Mouse (Mus musculus): ENCODE measurements at regions not wholly inside any gene's neighbourhood (a gene's known extent, or its start where the extent isn't known, plus 50 kb on each side); places are given as distances from the start of the nearest gene placed in this dataset.

- Histone ChIP-seq H3K4me3 (ENCODE audit: low read length) (no peak overlapping the region), H3K9me3 (ENCODE audit: control insufficient read depth, low read length) (no peaks in the 10 kb centered on the region), H3K4me1 (ENCODE audit: control insufficient read depth, insufficient read depth, low read length) (no peaks in the 10 kb centered on the region), H3K9ac (ENCODE audit: low read depth, low read length) (no peak overlapping the region), H3K4me2 (ENCODE audit: low read depth, low read length) (no peak overlapping the region), H3K36me3 (ENCODE audit: control insufficient read depth, insufficient read depth, low read length) (no peaks in the 10 kb centered on the region), H3K27ac (ENCODE audit: low read length) (no peak overlapping the region), H3K27me3 (replicated peaks; ENCODE audit: control insufficient read depth, insufficient read depth, low read length) (no peaks in the 10 kb centered on the region)
- no peak for ATAC-seq
- 78% methylated on average over 9 of the region's 9 CpGs for WGBS
Measured at GRCm38 (mm10) chr16:5829071-5829470, 56.1 kb upstream of the Rbfox1 start.

GRCm38 (mm10) chr16:5823316-5823715, 61.8 kb upstream of the Rbfox1 start:
- no peak for ATAC-seq
- no peaks in the 10 kb centered on the region for H3K9me3 ChIP-seq (ENCODE audit: control insufficient read depth, low read length)
- WGBS: 32% methylated on average over 1 of the region's 1 CpGs

GRCm38 (mm10) chr16:5817166-5817565, 68.0 kb upstream of the Rbfox1 start:
- Histone ChIP-seq H3K27ac (ENCODE audit: low read length) (no peak overlapping the region), H3K4me2 (ENCODE audit: low read depth, low read length) (no peak overlapping the region), H3K4me1 (ENCODE audit: control insufficient read depth, insufficient read depth, low read length) (no peaks in the 10 kb centered on the region), H3K9me3 (ENCODE audit: control insufficient read depth, low read length) (no peaks in the 10 kb centered on the region), H3K4me3 (ENCODE audit: low read length) (no peak overlapping the region), H3K9ac (ENCODE audit: low read depth, low read length) (no peak overlapping the region), H3K36me3 (ENCODE audit: control insufficient read depth, insufficient read depth, low read length) (no peaks in the 10 kb centered on the region), H3K27me3 (replicated peaks; ENCODE audit: control insufficient read depth, insufficient read depth, low read length) (no peaks in the 10 kb centered on the region)
- ATAC-seq: no peak
- WGBS: 43% methylated on average over 3 of the region's 3 CpGs

More at GRCm38 (mm10) chr16:5823316-5823715, 61.8 kb upstream of the Rbfox1 start:
- Histone ChIP-seq H3K27ac (ENCODE audit: low read length) (no peak overlapping the region), H3K9ac (ENCODE audit: low read depth, low read length) (no peak overlapping the region), H3K4me2 (ENCODE audit: low read depth, low read length) (no peak overlapping the region), H3K4me1 (ENCODE audit: control insufficient read depth, insufficient read depth, low read length) (no peaks in the 10 kb centered on the region), H3K4me3 (ENCODE audit: low read length) (no peak overlapping the region), H3K27me3 (replicated peaks; ENCODE audit: control insufficient read depth, insufficient read depth, low read length) (no peaks in the 10 kb centered on the region), H3K36me3 (ENCODE audit: control insufficient read depth, insufficient read depth, low read length) (no peaks in the 10 kb centered on the region)

GRCm38 (mm10) chr16:5812245-5812820, 72.8 kb upstream of the Rbfox1 start:
- 83% methylated on average over 2 of the region's 2 CpGs for WGBS
- Histone ChIP-seq H3K9ac (ENCODE audit: low read depth, low read length) (no peak overlapping the region), H3K27ac (ENCODE audit: low read length) (no peak overlapping the region), H3K27me3 (replicated peaks; ENCODE audit: control insufficient read depth, insufficient read depth, low read length) (no peaks in the 10 kb centered on the region), H3K4me2 (ENCODE audit: low read depth, low read length) (no peak overlapping the region), H3K9me3 (ENCODE audit: control insufficient read depth, low read length) (no peaks in the 10 kb centered on the region), H3K4me3 (ENCODE audit: low read length) (no peak overlapping the region), H3K4me1 (ENCODE audit: control insufficient read depth, insufficient read depth, low read length) (no peaks in the 10 kb centered on the region), H3K36me3 (ENCODE audit: control insufficient read depth, insufficient read depth, low read length) (no peaks in the 10 kb centered on the region)
- ATAC-seq: no peak

GRCm38 (mm10) chr16:5811654-5811992, 73.5 kb upstream of the Rbfox1 start:
- no peak for ATAC-seq
- no peaks in the 10 kb centered on the region for H3K9me3 ChIP-seq (ENCODE audit: control insufficient read depth, low read length)
- H3K36me3 ChIP-seq (ENCODE audit: control insufficient read depth, insufficient read depth, low read length): no peaks in the 10 kb centered on the region
- no peaks in the 10 kb centered on the region for H3K27me3 ChIP-seq (replicated peaks; ENCODE audit: control insufficient read depth, insufficient read depth, low read length)
- H3K4me1 ChIP-seq (ENCODE audit: control insufficient read depth, insufficient read depth, low read length): no peaks in the 10 kb centered on the region
- H3K27ac ChIP-seq (ENCODE audit: low read length): no peak overlapping the region
- WGBS: 56% methylated on average over 2 of the region's 2 CpGs
- H3K9ac ChIP-seq (ENCODE audit: low read depth, low read length): no peak overlapping the region
- H3K4me3 ChIP-seq (ENCODE audit: low read length): no peak overlapping the region
- no peak overlapping the region for H3K4me2 ChIP-seq (ENCODE audit: low read depth, low read length)

- Histone ChIP-seq H3K4me2 (ENCODE audit: low read depth, low read length) (no peak overlapping the region), H3K27ac (ENCODE audit: low read length) (no peak overlapping the region), H3K27me3 (replicated peaks; ENCODE audit: control insufficient read depth, insufficient read depth, low read length) (no peaks in the 10 kb centered on the region), H3K9me3 (ENCODE audit: control insufficient read depth, low read length) (no peaks in the 10 kb centered on the region), H3K9ac (ENCODE audit: low read depth, low read length) (no peak overlapping the region), H3K36me3 (ENCODE audit: control insufficient read depth, insufficient read depth, low read length) (no peaks in the 10 kb centered on the region), H3K4me1 (ENCODE audit: control insufficient read depth, insufficient read depth, low read length) (no peaks in the 10 kb centered on the region), H3K4me3 (ENCODE audit: low read length) (no peak overlapping the region)
- no peak for ATAC-seq
- 47% methylated on average over 10 of the region's 10 CpGs for WGBS
Measured at GRCm38 (mm10) chr16:5810986-5811653, 74.0 kb upstream of the Rbfox1 start.

GRCm38 (mm10) chr16:5798188-5798587, 87.0 kb upstream of the Rbfox1 start:
- ATAC-seq: no peak
- no peaks in the 10 kb centered on the region for H3K36me3 ChIP-seq (ENCODE audit: control insufficient read depth, insufficient read depth, low read length)

GRCm38 (mm10) chr16:5792216-5792615, 92.9 kb upstream of the Rbfox1 start:
- H3K27ac ChIP-seq (ENCODE audit: low read length): no peak overlapping the region
- no peaks in the 10 kb centered on the region for H3K27me3 ChIP-seq (replicated peaks; ENCODE audit: control insufficient read depth, insufficient read depth, low read length)
- no peaks in the 10 kb centered on the region for H3K9me3 ChIP-seq (ENCODE audit: control insufficient read depth, low read length)
- H3K9ac ChIP-seq (ENCODE audit: low read depth, low read length): no peak overlapping the region
- WGBS: 38% methylated on average over 1 of the region's 1 CpGs
- no peaks in the 10 kb centered on the region for H3K4me1 ChIP-seq (ENCODE audit: control insufficient read depth, insufficient read depth, low read length)
- no peak overlapping the region for H3K4me2 ChIP-seq (ENCODE audit: low read depth, low read length)
- H3K36me3 ChIP-seq (ENCODE audit: control insufficient read depth, insufficient read depth, low read length): no peaks in the 10 kb centered on the region
- H3K4me3 ChIP-seq (ENCODE audit: low read length): no peak overlapping the region
- ATAC-seq: no peak

More at GRCm38 (mm10) chr16:5798188-5798587, 87.0 kb upstream of the Rbfox1 start:
- Histone ChIP-seq H3K27ac (ENCODE audit: low read length) (no peak overlapping the region), H3K4me3 (ENCODE audit: low read length) (no peak overlapping the region), H3K27me3 (replicated peaks; ENCODE audit: control insufficient read depth, insufficient read depth, low read length) (no peaks in the 10 kb centered on the region), H3K9ac (ENCODE audit: low read depth, low read length) (no peak overlapping the region), H3K4me1 (ENCODE audit: control insufficient read depth, insufficient read depth, low read length) (no peaks in the 10 kb centered on the region), H3K9me3 (ENCODE audit: control insufficient read depth, low read length) (no peaks in the 10 kb centered on the region), H3K4me2 (ENCODE audit: low read depth, low read length) (no peak overlapping the region)
- WGBS: 67% methylated on average over 7 of the region's 7 CpGs

GRCm38 (mm10) chr16:5790161-5790560, 95.0 kb upstream of the Rbfox1 start:
- Histone ChIP-seq H3K4me3 (ENCODE audit: low read length) (no peak overlapping the region), H3K9ac (ENCODE audit: low read depth, low read length) (no peak overlapping the region), H3K36me3 (ENCODE audit: control insufficient read depth, insufficient read depth, low read length) (no peaks in the 10 kb centered on the region), H3K27me3 (replicated peaks; ENCODE audit: control insufficient read depth, insufficient read depth, low read length) (no peaks in the 10 kb centered on the region), H3K4me1 (ENCODE audit: control insufficient read depth, insufficient read depth, low read length) (no peaks in the 10 kb centered on the region), H3K27ac (ENCODE audit: low read length) (no peak overlapping the region), H3K9me3 (ENCODE audit: control insufficient read depth, low read length) (no peaks in the 10 kb centered on the region), H3K4me2 (ENCODE audit: low read depth, low read length) (no peak overlapping the region)
- ATAC-seq: no peak
- 83% methylated on average over 3 of the region's 3 CpGs for WGBS

- Histone ChIP-seq H3K4me2 (ENCODE audit: low read depth, low read length) (no peak overlapping the region), H3K4me3 (ENCODE audit: low read length) (no peak overlapping the region), H3K27ac (ENCODE audit: low read length) (no peak overlapping the region)
Measured at GRCm38 (mm10) chr16:5787206-5787605, 97.9 kb upstream of the Rbfox1 start.

More at GRCm38 (mm10) chr16:5787206-5787605, 97.9 kb upstream of the Rbfox1 start:
- no peak for ATAC-seq
- no peaks in the 10 kb centered on the region for H3K4me1 ChIP-seq (ENCODE audit: control insufficient read depth, insufficient read depth, low read length)
- H3K27me3 ChIP-seq (replicated peaks; ENCODE audit: control insufficient read depth, insufficient read depth, low read length): no peaks in the 10 kb centered on the region
- no peak overlapping the region for H3K9ac ChIP-seq (ENCODE audit: low read depth, low read length)
- no peaks in the 10 kb centered on the region for H3K36me3 ChIP-seq (ENCODE audit: control insufficient read depth, insufficient read depth, low read length)
- no peaks in the 10 kb centered on the region for H3K9me3 ChIP-seq (ENCODE audit: control insufficient read depth, low read length)

All from intestine, embryonic 16.5 days (tissue).